Mouse (Mus musculus) liver, embryonic 16.5 days (tissue): ENCODE measurements around the gene Pknox2. TPM values are rescaled to one million over a fixed set of nuclear protein-coding genes. Genes with fewer than 3 reads are reported as not detected.

Source experiments
- ATAC-seq: fragments of 200-750 bp; cut with Nextera tagmentation; 2 replicates; pipeline ENCODE4 v1.8.0; 2017; ENCODE audit warnings: low read depth, mild to moderate bottlenecking, moderate number of reproducible peaks, moderate library complexity
- H3K27ac ChIP-seq: fragments of 300-500 bp; sonication (generic); 2 replicates; pipeline ENCODE4 v1.5.1; 2014; ENCODE audit warnings: mild to moderate bottlenecking, low read length
- H3K27me3 ChIP-seq: fragments of 300-500 bp; sonication (generic); 2 replicates; pipeline ENCODE4 v1.6.1; 2014; ENCODE audit warnings: low read depth, low read length, mixed read lengths; ENCODE audit not compliant: control insufficient read depth, insufficient read depth
- H3K36me3 ChIP-seq: fragments of 300-500 bp; sonication (generic); 2 replicates; pipeline ENCODE4 v1.6.1; 2014; ENCODE audit warnings: mild to moderate bottlenecking; ENCODE audit not compliant: control insufficient read depth, insufficient read depth
- H3K4me1 ChIP-seq: fragments of 300-500 bp; sonication (generic); 2 replicates; pipeline ENCODE4 v1.6.1; 2014; ENCODE audit warnings: low read depth, low read length, mixed read lengths; ENCODE audit not compliant: control insufficient read depth
- H3K4me2 ChIP-seq: fragments of 300-500 bp; sonication (generic); 2 replicates; pipeline ENCODE4 v1.6.1; 2014; ENCODE audit warnings: low read depth, low read length, mixed read lengths
- H3K4me3 ChIP-seq: fragments of 300-500 bp; sonication (generic); 2 replicates; pipeline ENCODE4 v1.5.1; 2014; ENCODE audit warnings: low read depth, mild to moderate bottlenecking, low read length
- H3K9ac ChIP-seq: fragments of 300-500 bp; sonication (generic); 2 replicates; pipeline ENCODE4 v1.6.1; 2014; ENCODE audit warnings: low read depth, low read length
- H3K9me3 ChIP-seq: fragments of 300-500 bp; sonication (generic); replicated peaks from 2 replicates; pipeline ENCODE4 v1.6.1; 2016; ENCODE audit warnings: low read length; ENCODE audit not compliant: control insufficient read depth
- WGBS: fragments of 180-500 bp; shearing (Covaris S2); extraction: QIAGEN DNeasy Blood & Tissue Kit; methylation state at CpG from one replicate; pipeline ENCODE4 v1.1.7; 2014; ENCODE audit not compliant: insufficient replicate concordance; 5-methylcytosine and 5-hydroxymethylcytosine counted together
- polyA plus RNA-seq: library from polyadenylated mRNA; unstranded; fragments of >200 nt; fragmentation: Nextera tagmentation; extraction: Ambion mirVana; gene quantifications from 2 replicates; pipeline ENCODE4 v1.2.1, GENCODE M21; 2015

The Pknox2 gene
- polyA plus RNA-seq, 1 experiment from 2014 or later: 0.50 TPM

DNA sequence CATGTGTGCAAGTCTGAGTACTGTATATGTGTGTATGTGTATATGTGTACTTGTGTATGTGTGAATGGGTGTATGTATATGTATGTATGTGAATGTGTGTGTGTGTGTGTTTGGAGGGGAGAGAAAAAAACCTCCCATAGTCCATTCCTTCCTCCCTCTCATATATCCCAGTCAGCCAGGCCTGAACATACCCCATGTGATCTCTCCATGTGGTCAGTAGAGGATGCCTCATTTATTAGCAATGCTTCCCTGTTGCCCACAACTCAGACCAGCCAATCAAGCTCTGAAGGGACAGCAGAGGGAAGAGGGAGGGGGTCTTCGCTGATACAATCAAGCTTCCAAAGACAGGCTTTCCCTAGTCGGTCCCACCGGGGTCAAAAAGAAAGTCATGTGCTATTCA lies 47.6 kb downstream of the Pknox2 start:
- no peaks in the 10 kb centered on the region for H3K9me3 ChIP-seq
- H3K4me2 ChIP-seq: no peak overlapping the region
- no peaks in the 10 kb centered on the region for H3K36me3 ChIP-seq
- no peak overlapping the region for H3K9ac ChIP-seq
- no peaks in the 10 kb centered on the region for H3K4me1 ChIP-seq
- no peak for ATAC-seq
- H3K4me3 ChIP-seq: no peak overlapping the region
- H3K27me3 ChIP-seq: no peaks in the 10 kb centered on the region
- WGBS: 53% methylated on average over 3 of the region's 3 CpGs
- H3K27ac ChIP-seq: no peak overlapping the region

DNA sequence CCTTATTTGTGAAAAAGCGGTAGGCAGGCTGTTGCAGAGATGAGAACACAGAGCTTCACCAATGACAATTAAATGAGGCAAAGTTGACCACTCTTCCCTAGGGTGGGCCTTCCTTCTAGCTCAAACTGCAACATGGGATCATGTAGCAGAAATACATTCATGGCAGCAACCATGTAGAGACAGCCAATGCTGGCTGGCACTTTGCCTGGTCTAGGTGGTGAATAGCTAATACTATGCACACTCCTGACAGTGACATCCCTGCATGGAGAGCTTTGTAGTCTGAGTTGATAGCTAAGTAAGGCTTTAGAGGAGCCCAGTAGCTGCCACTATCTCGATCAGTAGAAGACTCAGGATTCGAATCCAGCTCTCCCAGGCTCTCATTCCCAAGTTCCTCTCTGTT lies 48.6 kb downstream of the Pknox2 start:
- H3K36me3 ChIP-seq: no peaks in the 10 kb centered on the region
- H3K27me3 ChIP-seq: no peaks in the 10 kb centered on the region
- ATAC-seq: no peak
- H3K4me1 ChIP-seq: no peaks in the 10 kb centered on the region
- no peak overlapping the region for H3K4me3 ChIP-seq
- no peak overlapping the region for H3K4me2 ChIP-seq
- 62% methylated on average over 3 of the region's 3 CpGs for WGBS
- no peak overlapping the region for H3K27ac ChIP-seq
- no peak overlapping the region for H3K9ac ChIP-seq
- no peaks in the 10 kb centered on the region for H3K9me3 ChIP-seq

DNA sequence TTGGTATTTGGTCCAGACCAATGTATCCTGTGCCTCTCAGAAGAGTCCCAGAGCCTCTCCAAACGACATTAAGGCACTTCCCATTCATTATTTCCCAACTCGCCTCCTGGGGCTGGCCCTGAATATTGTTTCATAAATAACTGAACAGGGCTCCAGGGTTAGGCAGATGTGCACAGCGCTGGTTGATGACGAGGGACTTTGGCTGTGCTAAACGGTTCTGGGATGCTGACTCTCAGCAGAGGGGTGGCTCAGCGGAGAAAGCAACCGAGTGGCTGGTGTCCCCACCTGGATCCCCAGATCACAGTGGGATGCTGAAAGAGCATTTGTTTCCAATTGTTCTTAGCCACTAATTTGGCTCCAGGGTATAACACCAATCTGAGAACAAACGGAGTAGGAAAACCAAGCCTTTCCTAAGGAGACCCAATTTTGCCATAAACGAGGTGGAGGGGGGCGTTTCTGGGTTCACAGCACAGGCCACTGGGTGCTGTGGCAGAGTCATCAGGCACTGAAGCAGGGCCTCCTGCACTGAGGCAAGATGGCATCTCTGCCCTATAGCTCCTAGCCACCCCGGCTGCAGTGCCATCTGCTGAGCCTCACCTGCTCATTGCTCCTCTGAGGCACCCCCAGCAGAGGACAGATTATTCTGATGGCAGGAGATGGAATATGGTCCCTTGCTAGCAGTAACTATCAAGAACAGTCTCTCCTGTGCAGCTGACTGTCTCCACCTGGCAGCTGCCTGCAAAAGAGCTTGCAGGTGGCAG lies 52.8 kb downstream of the Pknox2 start:
- no peak overlapping the region for H3K27ac ChIP-seq
- H3K9me3 ChIP-seq: no peaks in the 10 kb centered on the region
- ATAC-seq: no peak
- H3K4me2 ChIP-seq: no peak overlapping the region
- H3K9ac ChIP-seq: no peak overlapping the region
- no peaks in the 10 kb centered on the region for H3K36me3 ChIP-seq
- WGBS: 50% methylated on average over 11 of the region's 11 CpGs
- no peak overlapping the region for H3K4me3 ChIP-seq
- no peaks in the 10 kb centered on the region for H3K27me3 ChIP-seq
- H3K4me1 ChIP-seq: no peaks in the 10 kb centered on the region

DNA sequence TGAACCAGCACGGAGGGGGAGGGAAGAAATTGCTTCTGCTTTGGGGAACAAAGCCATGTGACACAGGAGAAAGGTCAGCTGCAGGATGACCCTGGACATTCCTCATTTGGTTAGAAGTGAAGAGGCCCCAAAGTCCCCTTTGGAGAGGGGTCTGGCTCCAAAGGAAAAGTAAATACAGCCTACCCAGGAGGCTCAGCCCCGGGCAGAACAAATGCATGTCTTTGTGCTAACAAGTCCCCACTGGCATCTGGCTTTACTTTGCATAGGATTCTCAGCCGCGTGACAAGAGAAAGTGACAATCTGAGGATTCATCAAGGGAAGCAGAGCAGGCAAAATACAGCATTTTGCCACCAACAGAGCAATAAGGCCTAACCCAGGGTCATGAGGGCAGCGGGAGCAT lies 54.1 kb downstream of the Pknox2 start:
- Histone ChIP-seq H3K9me3 (no peaks in the 10 kb centered on the region), H3K4me2 (no peak overlapping the region), H3K9ac (no peak overlapping the region), H3K36me3 (no peaks in the 10 kb centered on the region), H3K4me1 (no peaks in the 10 kb centered on the region), H3K4me3 (no peak overlapping the region), H3K27ac (no peak overlapping the region), H3K27me3 (no peaks in the 10 kb centered on the region)
- 25% methylated on average over 5 of the region's 5 CpGs for WGBS
- peak; percentile 55 for ATAC-seq

DNA sequence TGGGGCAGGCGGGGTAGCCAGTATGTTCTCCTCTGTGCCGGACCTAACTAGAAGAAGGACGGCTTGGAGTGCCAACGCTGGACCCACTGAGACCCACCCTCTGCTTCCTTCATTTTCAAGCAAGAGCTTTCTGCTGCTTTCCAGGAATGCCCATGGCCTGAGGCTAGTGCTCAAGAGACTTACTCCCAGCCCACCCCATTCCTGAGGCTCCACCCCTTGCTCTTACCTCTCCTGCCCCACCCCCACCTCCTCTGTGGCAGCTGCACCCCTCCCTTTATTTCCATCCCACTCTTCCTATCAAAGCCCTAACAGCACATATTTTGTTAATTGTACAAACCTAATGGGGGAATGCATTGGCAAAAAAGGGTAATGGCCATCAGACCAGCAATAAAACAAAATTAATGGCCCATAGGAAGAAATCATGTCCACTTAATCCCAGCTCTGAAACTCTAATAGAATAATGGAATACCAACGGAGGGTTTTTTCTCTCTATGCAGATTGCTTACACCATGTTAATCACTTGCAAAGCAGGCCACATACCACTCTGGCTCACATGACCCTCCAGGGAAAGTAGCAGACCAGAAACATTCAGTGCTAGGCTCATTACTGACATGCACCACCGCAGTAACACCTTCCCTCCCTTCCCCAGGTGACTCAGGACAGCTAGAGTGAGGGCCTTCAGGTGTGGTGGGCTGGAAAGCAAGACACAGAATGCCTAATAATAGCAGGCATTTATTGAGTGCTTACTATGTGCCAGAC lies 57.1 kb downstream of the Pknox2 start:
- no peaks in the 10 kb centered on the region for H3K4me1 ChIP-seq
- H3K4me3 ChIP-seq: no peak overlapping the region
- no peaks in the 10 kb centered on the region for H3K9me3 ChIP-seq
- H3K9ac ChIP-seq: no peak overlapping the region
- 55% methylated on average over 6 of the region's 6 CpGs for WGBS
- no peak overlapping the region for H3K4me2 ChIP-seq
- no peaks in the 10 kb centered on the region for H3K27me3 ChIP-seq
- H3K36me3 ChIP-seq: no peaks in the 10 kb centered on the region
- no peak for ATAC-seq
- H3K27ac ChIP-seq: no peak overlapping the region

DNA sequence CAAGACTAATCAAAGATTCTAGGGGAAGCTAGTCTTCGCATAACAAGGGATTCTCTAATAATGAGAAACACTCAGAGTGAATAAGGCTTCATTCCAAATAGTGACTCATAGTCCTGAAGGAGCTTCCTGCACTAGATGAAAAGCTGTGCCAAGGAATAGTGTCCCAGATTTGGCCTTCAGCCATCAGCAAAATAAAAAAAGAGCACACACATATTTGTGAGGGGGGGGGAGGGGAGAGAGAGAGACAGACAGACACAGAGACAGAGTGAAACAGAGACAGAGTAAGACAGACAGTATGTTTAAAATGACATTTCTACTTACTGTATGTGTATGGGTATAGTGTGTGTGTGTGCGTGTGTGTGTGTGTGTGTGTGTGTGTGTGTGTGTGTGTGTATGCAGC lies 61.8 kb downstream of the Pknox2 start:
- H3K9ac ChIP-seq: no peak overlapping the region
- no peak for ATAC-seq
- H3K4me3 ChIP-seq: no peak overlapping the region
- no peaks in the 10 kb centered on the region for H3K27me3 ChIP-seq
- no peaks in the 10 kb centered on the region for H3K9me3 ChIP-seq
- H3K27ac ChIP-seq: no peak overlapping the region
- WGBS: 57% methylated on average over 2 of the region's 2 CpGs
- H3K4me2 ChIP-seq: no peak overlapping the region
- no peaks in the 10 kb centered on the region for H3K4me1 ChIP-seq
- no peaks in the 10 kb centered on the region for H3K36me3 ChIP-seq

DNA sequence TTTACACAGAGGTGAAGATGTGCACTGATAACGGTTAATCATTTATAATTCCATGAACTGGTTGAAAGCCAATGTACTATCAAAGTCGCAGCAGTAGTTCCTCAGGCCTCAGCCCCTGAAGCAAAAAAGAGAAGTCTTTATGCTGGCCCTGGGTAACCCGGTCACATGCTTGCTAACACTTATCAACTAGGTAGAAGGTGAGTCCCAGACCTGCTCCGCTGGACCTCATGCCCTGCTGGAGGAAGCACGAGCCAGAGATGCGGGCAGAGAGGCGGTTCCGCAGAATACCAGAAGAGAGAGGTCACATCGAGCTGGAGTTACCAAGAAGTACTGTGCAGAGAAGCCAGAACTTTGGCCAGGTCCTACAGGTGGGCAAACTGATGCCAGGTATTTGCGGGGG lies 65.0 kb downstream of the Pknox2 start:
- Histone ChIP-seq H3K27ac (no peak overlapping the region), H3K4me3 (no peak overlapping the region), H3K9me3 (no peaks in the 10 kb centered on the region), H3K36me3 (no peaks in the 10 kb centered on the region), H3K4me1 (no peaks in the 10 kb centered on the region), H3K4me2 (no peak overlapping the region), H3K27me3 (no peaks in the 10 kb centered on the region), H3K9ac (no peak overlapping the region)
- no peak for ATAC-seq
- WGBS: 75% methylated on average over 10 of the region's 10 CpGs

DNA sequence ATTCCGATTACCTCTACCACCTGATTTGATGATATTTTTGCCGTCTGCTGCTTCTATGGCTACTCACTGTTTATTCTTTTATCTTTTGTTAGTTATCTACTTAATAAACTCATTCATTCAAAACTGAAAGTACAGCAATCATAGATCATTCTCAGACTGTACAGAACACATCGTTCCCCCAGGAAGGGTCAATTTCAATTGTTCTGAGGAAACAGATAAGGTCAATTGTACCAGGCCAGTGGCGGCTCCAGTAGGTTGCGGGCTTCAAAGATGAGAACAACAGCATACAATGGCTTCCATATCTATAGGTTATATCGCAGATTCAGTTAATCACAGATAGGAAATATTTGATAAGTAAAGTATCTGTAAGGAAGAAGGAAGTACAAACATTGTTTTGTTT lies 66.9 kb downstream of the Pknox2 start:
- ATAC-seq: no peak
- no peak overlapping the region for H3K4me2 ChIP-seq
- no peak overlapping the region for H3K27ac ChIP-seq
- no peaks in the 10 kb centered on the region for H3K36me3 ChIP-seq
- no peaks in the 10 kb centered on the region for H3K27me3 ChIP-seq
- 64% methylated on average over 6 of the region's 6 CpGs for WGBS
- no peak overlapping the region for H3K4me3 ChIP-seq
- H3K9me3 ChIP-seq: no peaks in the 10 kb centered on the region
- no peak overlapping the region for H3K9ac ChIP-seq
- no peaks in the 10 kb centered on the region for H3K4me1 ChIP-seq

DNA sequence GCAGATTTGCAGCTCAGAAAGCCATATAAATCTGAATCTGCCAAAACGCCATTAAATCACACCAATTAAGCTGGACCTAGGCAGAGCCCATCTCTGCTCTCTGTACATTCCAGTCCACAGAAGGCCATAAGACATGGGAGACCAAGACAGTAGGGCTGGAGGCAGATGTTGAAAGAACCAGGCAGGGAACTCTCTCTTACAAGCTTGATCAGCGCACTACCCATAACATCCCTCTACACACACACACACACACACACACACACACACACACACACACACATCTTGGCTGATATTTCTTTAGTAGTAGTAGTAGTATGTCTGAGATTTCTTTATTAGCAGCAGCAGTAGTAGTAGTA lies 70.2 kb downstream of the Pknox2 start:
- Histone ChIP-seq H3K36me3 (no peaks in the 10 kb centered on the region), H3K27me3 (no peaks in the 10 kb centered on the region), H3K4me1 (no peaks in the 10 kb centered on the region), H3K9me3 (no peaks in the 10 kb centered on the region), H3K4me2 (no peak overlapping the region), H3K9ac (no peak overlapping the region), H3K4me3 (no peak overlapping the region), H3K27ac (no peak overlapping the region)
- ATAC-seq: no peak
- WGBS: 56% methylated on average over 2 of the region's 2 CpGs
